Mouse (Mus musculus): ENCODE data around the gene 4921517D22Rik. TPM values are rescaled to one million over a fixed set of nuclear protein-coding genes. Genes with fewer than 3 reads are reported as not detected.

The 4921517D22Rik gene
- total RNA-seq (2023): not detected

DNA sequence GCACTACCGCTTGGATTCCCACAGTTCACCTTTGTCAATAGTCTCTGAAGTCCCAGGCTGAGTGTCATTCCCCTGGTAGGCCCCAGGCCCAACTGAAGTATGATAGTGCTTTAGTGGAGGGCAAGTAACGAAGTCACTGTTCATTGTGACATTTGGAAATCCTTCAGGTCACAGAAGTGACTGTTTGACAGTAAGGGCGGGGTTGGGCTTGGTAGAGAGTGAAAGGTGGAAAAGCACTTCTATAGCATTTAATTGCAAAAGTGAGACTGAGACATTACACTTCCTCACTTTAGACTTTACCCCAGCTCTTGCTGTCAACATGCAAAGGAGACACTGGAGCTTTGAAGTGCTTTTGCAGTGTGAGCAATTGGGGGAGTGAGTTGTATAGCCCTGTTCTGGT lies at the start of gene 4921517D22Rik:
Gene 4921517D22Rik, minus strand, starts transcription at position 101 of the 400 bp plus-strand sequence.

DNA sequence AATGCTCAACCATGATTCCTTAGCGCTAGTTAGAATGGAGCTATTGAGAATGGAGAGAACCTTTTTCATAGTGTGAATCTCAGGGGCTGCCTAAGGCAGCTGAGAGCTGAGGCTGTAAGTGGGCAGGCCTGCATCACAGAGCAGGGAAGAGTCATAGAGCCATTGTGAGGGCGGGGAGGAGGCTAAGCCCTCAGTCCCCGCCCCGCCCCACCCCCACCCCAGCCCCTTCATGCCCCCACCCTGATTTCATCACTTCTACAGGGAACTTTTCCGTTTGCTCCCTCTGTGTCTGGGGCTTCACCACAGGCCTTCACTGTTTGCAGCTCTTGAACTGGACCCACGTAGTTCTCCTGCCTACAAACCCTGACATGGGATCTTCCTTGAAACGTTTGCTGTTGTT lies 37.7 kb upstream of the 4921517D22Rik start, which contains the start of gene Spata31d1d:
Gene Spata31d1d, minus strand, starts transcription at position 101 of the 400 bp plus-strand sequence.

DNA sequence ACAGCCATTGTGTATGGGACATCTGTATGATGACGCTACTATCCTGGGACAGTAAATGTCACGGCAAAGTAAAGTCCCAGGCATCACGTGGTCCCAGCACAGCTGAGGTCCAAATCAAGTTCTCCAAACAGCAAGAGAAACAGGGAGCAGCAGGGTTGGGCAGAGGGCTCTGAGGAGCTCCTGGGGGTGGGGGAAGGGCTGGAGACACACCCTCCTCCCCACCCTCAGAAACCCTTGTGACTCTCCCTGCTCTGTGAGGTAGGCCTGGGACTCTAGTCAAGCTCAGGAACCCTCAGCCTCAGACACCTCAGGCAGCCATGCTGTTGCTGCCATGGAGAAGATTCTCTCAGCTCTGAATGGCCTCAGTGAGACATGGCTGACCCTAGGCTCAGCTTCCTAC lies 18.1 kb upstream of the 4921517D22Rik start, which contains the start of gene Spata31d1b:
Gene Spata31d1b, plus strand, starts transcription at position 301 of the 400 bp plus-strand sequence.

DNA sequence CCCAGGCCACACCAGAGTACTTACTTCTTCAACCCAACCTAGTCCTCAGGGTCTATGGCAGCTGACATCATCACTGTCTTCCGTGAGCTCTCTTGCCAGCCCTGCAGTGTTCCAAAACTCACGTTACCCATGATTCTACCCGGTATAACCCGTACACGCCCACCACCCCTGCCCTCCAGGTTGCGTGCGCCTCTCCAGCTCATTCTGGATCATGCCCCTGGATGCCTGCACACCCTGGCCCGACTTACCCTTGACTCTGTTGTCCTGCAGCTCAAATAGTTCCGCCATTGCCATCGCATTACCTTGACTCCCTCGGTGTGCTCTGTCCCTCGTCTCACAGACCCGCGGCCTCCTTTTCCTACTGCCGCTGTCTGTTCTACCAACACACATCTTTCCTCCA lies 16.3 kb upstream of the 4921517D22Rik start, which contains the start of gene Spata31d1a:
Gene Spata31d1a, minus strand, starts transcription at position 101 of the 400 bp plus-strand sequence.

DNA sequence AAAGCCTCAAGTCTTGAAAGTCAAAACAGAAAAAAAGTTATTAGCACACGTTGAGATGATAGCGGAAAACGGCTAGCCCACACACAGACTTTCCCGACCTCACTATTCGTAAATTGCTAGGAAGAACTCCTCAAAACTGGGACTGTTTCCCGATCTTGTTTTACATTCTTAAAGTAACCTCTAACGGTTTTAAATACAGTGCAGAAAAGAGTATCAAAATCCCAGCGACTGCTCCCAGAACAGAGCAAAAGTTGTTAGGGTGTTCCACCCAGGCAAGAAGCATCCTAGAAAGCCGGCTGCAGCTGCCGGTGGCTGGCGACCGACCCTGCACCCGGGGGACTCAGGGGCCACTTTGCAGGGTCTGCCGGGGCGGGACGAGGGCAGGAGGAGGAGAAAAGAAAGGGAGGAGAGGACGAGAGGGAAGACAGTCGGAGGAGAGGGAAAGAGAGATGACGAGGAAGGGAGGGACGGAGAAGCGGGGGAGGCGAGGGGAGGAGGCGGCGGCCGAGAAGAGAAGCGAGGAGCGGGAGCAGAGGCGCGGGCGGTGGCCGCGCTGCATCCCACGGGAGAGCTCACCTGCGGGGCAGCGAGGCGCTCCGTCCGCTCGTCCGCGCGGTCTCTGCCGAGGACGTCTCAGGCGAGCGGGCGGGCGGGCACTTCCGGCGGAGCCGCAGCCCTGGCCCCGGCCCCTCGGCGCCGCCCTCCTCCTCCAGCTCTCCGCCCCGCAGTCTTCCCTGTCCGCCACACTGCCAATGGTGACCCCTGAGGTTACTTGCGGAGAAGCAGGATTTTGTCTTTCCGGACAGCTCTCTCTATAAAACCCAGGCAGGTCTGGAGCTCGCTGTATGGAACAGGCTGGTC lies 18.5 kb downstream of the 4921517D22Rik start, which contains the start of gene Golm1:
Gene Golm1, minus strand, starts transcription at position 661 of the 861 bp plus-strand sequence.

Other genes starting within 250 kb of the 4921517D22Rik start
- gene Agtpbp1, start 108.9 kb downstream of the 4921517D22Rik start, total RNA-seq (2023): 42.4 TPM
- gene Naa35, start 108.8 kb downstream of the 4921517D22Rik start, total RNA-seq (2023): 44.7 TPM
- gene Golm1, start 18.3 kb downstream of the 4921517D22Rik start, total RNA-seq (2023): 56.9 TPM
- not detected for gene Spata31d1a, start 16.2 kb upstream of the 4921517D22Rik start, total RNA-seq (2023)
- not detected for gene Spata31d1b, start 18.2 kb upstream of the 4921517D22Rik start, total RNA-seq (2023)
- gene Spata31d1d, start 37.6 kb upstream of the 4921517D22Rik start, total RNA-seq (2023): not detected
- gene 1700014D04Rik, start 52.6 kb upstream of the 4921517D22Rik start, total RNA-seq (2023): 0.15 TPM
- gene Isca1, start 75.7 kb upstream of the 4921517D22Rik start, total RNA-seq (2023): 67.6 TPM
- not detected for gene Gm49354, start 88.1 kb upstream of the 4921517D22Rik start, total RNA-seq (2023)
- gene Tut7, start 129.0 kb upstream of the 4921517D22Rik start, total RNA-seq (2023): 193 TPM